Mouse (Mus musculus) liver, adult 2 months (tissue): ENCODE results near the gene Lrpap1.

Experiments used
- CTCF ChIP-seq: fragments of 200-500 bp; IDR thresholded peaks from 2 replicates; pipeline ENCODE4 v1.5.1; 2011; ENCODE audit warnings: low read depth, low read length, control low read depth
- POLR2A ChIP-seq: fragments of 200-500 bp; IDR thresholded peaks from 2 replicates; pipeline ENCODE4 v1.6.1; 2011; ENCODE audit warnings: low read length, control low read depth; ENCODE audit not compliant: insufficient read depth; ENCODE audit errors: extremely low read depth

GRCm38 (mm10) chr5:35142910-35143309, 37.3 kb upstream of the Lrpap1 start:
- TF ChIP-seq CTCF (no peak), POLR2A (no peak)
